Mouse (Mus musculus): ENCODE measurements around the gene Prkd2. TPM values are rescaled to one million over a fixed set of nuclear protein-coding genes. Genes with fewer than 3 reads are reported as not detected.

The Prkd2 gene
- polyA plus RNA-seq, 1 experiment from 2014 or later = 15.0 TPM

DNA sequence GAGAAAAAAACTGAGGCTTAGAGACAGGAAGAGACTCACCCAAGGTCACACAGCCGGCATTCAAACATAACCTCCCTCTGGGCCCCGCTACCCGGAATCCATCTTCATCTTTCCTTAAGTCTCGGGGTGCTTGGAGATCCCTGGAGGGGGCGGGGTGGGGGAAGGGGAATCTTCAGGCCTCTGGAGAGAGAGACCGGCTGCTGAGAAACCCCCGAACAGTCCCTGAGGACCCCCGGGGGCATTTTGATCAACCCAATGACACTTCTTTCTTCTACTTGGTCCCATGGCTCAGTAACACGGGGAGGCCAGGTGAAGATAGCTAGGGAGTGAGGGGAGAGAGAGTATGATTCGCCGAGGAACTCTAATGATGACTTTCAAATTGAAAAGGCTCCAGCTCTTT lies 33.3 kb downstream of the Prkd2 start:
- H3K9me3 ChIP-seq (replicated peaks) = no peaks in the 10 kb centered on the region
- H3K27me3 ChIP-seq (ENCODE audit: low read depth, poor library complexity, severe bottlenecking) = no peaks in the 10 kb centered on the region
- peak; percentile 58 for DNase-seq (ENCODE audit: low spot score)
- H3K4me3 ChIP-seq = peak overlapping the region; percentile 94
- H3K4me1 ChIP-seq = peaks cover 43% of the 10 kb centered on the region
- peaks cover 44% of the 10 kb centered on the region for H3K36me3 ChIP-seq
- peak overlapping the region; percentile 96 for H3K27ac ChIP-seq
- 1% methylated on average over 11 of the region's 11 CpGs for WGBS

DNA sequence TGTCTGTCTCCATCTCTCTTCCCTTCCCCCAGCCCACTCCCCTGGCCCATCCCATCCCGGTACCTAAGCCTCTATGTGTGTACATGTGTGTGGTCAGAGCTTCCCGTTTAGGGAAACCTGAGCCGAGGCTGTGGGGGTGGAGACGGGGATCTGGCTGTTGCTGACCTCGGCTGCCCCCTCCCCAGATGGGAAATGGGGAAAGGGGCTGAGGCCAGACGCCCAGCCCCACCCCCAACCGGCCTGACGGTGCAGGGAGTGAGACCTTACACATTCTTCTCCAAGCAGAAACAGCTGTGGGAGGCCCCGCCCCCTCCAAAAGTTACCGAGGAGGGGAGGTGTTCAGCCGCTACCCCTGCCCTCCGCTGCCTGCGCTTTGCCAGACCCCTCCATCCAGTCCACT lies 33.9 kb downstream of the Prkd2 start:
- no peaks in the 10 kb centered on the region for H3K27me3 ChIP-seq (ENCODE audit: low read depth, poor library complexity, severe bottlenecking)
- peak overlapping the region; percentile 94 for H3K4me3 ChIP-seq
- H3K36me3 ChIP-seq = peaks cover 44% of the 10 kb centered on the region
- WGBS = under 1% methylated on average over 13 of the region's 13 CpGs
- no peaks in the 10 kb centered on the region for H3K9me3 ChIP-seq (replicated peaks)
- H3K27ac ChIP-seq = peak overlapping the region; percentile 96
- H3K4me1 ChIP-seq = peaks cover 47% of the 10 kb centered on the region
- DNase-seq (ENCODE audit: low spot score) = peak; percentile 97

DNA sequence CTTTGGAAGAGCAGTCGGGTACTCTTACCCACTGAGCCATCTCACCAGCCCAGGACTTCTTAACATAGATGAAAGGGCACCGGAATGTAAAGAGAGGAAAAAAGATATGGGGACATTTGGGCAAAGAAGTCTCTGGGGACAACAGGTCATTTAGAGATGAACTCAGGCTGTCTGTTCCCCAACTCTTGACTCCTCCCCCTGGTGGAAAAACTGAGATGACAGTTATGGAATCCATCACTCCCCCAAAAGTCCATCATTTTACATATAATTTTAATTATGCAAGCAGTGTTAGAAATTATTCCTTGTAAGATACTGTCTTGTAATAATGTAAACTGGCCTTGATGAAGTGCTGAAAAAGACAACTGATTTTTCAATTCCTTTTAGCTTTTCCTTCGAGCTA lies 35.0 kb downstream of the Prkd2 start:
- 91% methylated on average over 3 of the region's 3 CpGs for WGBS
- 0 out of 2 replicates have a peak overlapping the region, but pooled peaks have one; percentile 96 for H3K27ac ChIP-seq
- no peaks in the 10 kb centered on the region for H3K9me3 ChIP-seq (replicated peaks)
- peaks cover 45% of the 10 kb centered on the region for H3K36me3 ChIP-seq
- DNase-seq (ENCODE audit: low spot score) = no peak
- peaks cover 47% of the 10 kb centered on the region for H3K4me1 ChIP-seq
- no peaks in the 10 kb centered on the region for H3K27me3 ChIP-seq (ENCODE audit: low read depth, poor library complexity, severe bottlenecking)
- H3K4me3 ChIP-seq = no peak overlapping the region

DNA sequence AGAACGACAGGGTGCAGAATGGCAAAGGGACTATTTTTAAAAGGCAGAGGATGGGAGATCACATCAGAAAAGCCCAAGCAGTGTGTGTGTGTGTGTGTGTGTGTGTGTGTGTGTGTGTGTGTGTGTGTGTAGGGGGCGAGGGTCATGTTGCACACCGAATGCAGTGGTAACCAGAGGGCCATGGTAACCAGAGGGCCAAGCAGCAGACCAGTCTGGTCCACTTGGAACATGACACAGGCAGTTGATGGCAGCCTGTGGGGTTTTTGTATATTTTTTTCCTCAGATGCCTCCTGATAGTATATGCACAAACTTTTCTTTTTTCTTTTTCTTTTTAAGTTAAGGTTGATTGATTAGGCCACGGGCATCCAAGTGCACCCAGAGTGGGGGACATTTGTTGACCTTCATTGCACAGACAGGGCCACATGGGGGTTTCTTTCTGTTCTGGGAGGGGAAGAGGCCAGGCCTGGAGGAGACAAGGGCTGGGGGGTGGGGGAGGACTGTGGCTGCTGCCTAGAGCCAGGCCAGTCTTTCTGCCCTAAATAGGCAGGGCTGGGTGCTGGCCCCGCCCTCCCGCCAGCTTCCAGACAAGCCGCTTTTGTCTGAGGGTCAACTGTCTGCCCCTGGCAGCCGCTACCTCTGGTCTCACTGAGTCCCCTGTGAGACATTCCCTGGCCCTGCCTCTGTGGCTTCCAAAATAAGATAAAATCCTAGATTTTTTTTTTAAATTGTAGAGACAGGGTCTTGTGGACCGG lies 37.3 kb downstream of the Prkd2 start:
- Histone ChIP-seq H3K4me3 (peak overlapping the region; percentile 30), H3K27ac (peak overlapping the region; percentile 96), H3K27me3 (ENCODE audit: low read depth, poor library complexity, severe bottlenecking) (peaks cover 12% of the 10 kb centered on the region; the same call in 1 of the 2 replicates), H3K4me1 (peaks cover 54% of the 10 kb centered on the region), H3K9me3 (replicated peaks) (peaks cover 4% of the 10 kb centered on the region), H3K36me3 (peaks cover 67% of the 10 kb centered on the region)
- 19% methylated on average over 9 of the region's 9 CpGs for WGBS
- DNase-seq (ENCODE audit: low spot score) = peak; percentile 88

DNA sequence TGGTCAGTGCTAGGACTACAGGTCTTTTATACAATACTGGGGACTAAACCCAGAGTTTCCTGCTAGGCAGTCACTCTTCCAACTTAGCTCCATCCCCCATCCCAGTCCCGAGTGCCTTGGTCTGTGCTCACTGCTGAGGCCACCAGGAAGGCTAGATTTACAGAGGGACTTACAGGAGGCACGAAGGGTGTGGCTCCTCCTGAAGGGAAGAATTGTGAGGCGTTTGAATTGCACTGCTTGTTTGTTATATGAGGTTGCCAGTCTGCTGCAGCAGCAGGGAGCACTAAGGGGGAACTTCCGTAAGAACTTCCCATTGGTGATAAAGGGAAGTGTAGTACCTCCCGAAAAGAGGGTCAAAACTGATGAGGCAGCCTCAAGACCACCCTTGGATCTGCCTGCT lies 37.9 kb downstream of the Prkd2 start:
- 17% methylated on average over 5 of the region's 5 CpGs for WGBS
- Histone ChIP-seq H3K9me3 (replicated peaks) (peaks cover 9% of the 10 kb centered on the region), H3K27ac (peak overlapping the region; percentile 96), H3K4me3 (peak overlapping the region; percentile 30), H3K4me1 (peaks cover 56% of the 10 kb centered on the region), H3K36me3 (peaks cover 74% of the 10 kb centered on the region), H3K27me3 (ENCODE audit: low read depth, poor library complexity, severe bottlenecking) (peaks cover 19% of the 10 kb centered on the region)
- no peak for DNase-seq (ENCODE audit: low spot score)

DNA sequence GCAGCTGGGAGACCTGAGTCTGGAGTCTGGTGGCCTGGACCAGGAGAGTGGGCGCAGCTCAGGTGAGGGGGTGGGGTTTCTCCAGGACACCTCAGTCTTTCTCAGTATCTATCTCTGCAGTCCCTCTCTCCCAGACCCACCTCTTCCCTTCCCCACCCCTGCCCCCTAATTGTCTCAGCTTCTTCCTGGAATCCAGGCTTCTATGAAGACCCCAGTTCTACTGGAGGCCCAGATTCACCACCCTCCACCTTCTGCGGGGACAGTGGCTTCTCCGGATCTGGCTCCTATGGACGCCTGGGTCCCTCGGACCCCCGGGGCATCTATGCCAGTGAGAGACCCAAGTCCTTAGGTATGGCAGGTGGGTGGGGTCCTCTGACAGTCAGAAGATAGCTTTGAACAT lies 40.5 kb downstream of the Prkd2 start:
- H3K36me3 ChIP-seq = peaks cover 93% of the 10 kb centered on the region

DNA sequence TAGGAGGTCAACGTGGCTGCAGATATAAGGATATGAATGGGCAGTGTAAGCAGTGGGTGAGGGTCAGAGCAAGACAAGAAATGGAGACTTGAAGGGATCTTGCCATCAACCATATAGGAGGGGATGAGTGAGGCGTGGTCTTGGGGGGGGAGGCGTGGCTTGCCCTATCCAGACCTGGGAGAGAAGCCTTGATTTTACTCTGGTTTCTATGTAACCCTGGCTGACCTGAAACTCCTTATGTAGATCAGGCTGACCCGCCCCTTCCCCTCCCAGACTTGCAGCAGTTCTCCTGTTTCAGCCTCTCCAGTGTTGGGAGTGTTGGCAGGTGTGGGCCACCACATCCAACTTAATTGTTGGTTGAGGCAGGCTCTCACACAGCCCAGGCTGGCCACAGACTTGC lies 41.6 kb downstream of the Prkd2 start:
- no peak overlapping the region for H3K4me3 ChIP-seq

More for the DNA sequence above, 40.5 kb downstream of the Prkd2 start:
- Histone ChIP-seq H3K4me1 (peaks cover 39% of the 10 kb centered on the region), H3K9me3 (replicated peaks) (peaks cover 18% of the 10 kb centered on the region), H3K27me3 (ENCODE audit: low read depth, poor library complexity, severe bottlenecking) (peaks cover 31% of the 10 kb centered on the region), H3K4me3 (no peak overlapping the region), H3K27ac (no peak overlapping the region)
- no peak for DNase-seq (ENCODE audit: low spot score)
- 94% methylated on average over 6 of the region's 6 CpGs for WGBS

DNA sequence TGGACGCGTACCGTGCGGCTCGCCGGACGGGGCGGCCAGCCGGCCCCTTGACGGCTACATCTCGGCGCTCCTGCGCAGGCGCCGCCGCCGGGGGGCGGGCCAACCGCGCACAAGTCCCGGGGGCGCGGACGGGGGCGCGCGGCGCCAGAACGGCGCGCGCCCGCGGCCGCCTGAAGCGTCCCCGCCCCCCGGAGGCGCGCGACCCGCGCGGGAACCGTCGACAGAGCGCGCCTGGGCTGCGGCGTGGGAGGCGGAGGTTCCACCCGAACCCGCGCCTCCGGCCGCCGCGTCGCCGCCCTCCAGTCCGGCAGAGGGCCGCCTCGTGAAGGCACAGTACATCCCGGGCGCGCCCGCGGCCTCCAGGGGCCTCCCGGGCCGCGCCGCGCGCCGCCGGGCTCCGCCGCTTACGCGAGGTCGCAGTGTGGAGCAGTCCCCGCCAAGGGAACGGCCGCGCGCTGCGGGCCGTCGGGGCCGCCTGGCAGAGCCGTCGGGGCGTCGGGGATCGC lies 42.6 kb downstream of the Prkd2 start:
- DNase-seq (ENCODE audit: low spot score) = no peak
- peak overlapping the region; percentile 80 for H3K27ac ChIP-seq
- 25% methylated on average over 95 of the region's 95 CpGs for WGBS
- H3K9me3 ChIP-seq (replicated peaks) = peaks cover 18% of the 10 kb centered on the region
- H3K4me1 ChIP-seq = peaks cover 32% of the 10 kb centered on the region
- H3K4me3 ChIP-seq = peak overlapping the region; percentile 29
- peaks cover 92% of the 10 kb centered on the region for H3K36me3 ChIP-seq
- H3K27me3 ChIP-seq (ENCODE audit: low read depth, poor library complexity, severe bottlenecking) = peaks cover 31% of the 10 kb centered on the region

More for the DNA sequence above, 41.6 kb downstream of the Prkd2 start:
- Histone ChIP-seq H3K9me3 (replicated peaks) (peaks cover 18% of the 10 kb centered on the region), H3K36me3 (peaks cover 91% of the 10 kb centered on the region), H3K27me3 (ENCODE audit: low read depth, poor library complexity, severe bottlenecking) (peaks cover 31% of the 10 kb centered on the region), H3K27ac (peak overlapping the region; percentile 15; the same call in 1 of the 2 replicates), H3K4me1 (peaks cover 38% of the 10 kb centered on the region)
- 54% methylated on average over 4 of the region's 4 CpGs for WGBS
- no peak for DNase-seq (ENCODE audit: low spot score)

DNA sequence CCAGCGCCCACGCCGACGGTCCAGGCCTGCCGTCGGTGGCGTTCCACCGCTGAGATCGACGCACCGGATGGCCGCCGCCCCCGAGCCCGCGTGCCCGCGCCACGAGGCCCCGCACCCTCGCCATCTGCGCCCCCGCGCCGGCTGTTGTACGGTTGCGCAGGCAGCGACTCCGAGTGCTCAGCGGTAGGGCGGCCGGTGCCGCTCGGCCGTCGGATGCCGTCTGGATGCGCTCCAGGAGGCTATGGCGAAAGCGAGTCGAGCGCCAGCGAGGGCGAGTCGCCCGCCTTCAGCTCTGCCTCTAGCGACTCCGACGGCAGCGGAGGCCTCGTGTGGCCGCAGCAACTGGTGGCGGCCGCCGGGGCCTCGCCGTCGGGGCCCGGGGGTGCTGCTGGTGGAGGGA lies 43.2 kb downstream of the Prkd2 start:
- H3K4me1 ChIP-seq = peaks cover 32% of the 10 kb centered on the region

DNA sequence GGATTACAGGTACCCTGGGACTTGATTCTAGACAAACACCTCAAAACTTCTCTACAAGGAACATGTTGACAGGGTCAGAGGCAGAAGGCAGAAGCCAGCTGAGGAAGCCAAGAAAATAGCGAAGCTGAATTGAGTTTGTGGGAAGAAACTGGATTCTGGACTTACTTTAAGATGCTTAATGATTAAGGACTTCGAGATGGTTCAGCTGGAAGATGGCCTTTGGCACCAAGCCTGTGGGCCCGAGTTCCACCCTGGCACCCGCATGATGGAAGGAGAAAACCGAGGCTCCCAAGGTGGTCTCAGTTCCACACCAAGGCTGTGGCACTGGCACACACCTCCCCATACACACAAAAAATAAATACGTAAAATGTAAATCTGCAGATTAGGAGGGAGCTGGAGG lies 47.8 kb downstream of the Prkd2 start:
- H3K27ac ChIP-seq = peak overlapping the region; percentile 94
- peaks cover 42% of the 10 kb centered on the region for H3K36me3 ChIP-seq
- no peak for DNase-seq (ENCODE audit: low spot score)
- peaks cover 35% of the 10 kb centered on the region for H3K27me3 ChIP-seq (ENCODE audit: low read depth, poor library complexity, severe bottlenecking)
- peaks cover 9% of the 10 kb centered on the region for H3K9me3 ChIP-seq (replicated peaks)
- peak overlapping the region; percentile 53 for H3K4me3 ChIP-seq
- WGBS = 13% methylated on average over 6 of the region's 6 CpGs
- peaks cover 61% of the 10 kb centered on the region for H3K4me1 ChIP-seq

More for the DNA sequence above, 43.2 kb downstream of the Prkd2 start:
- peaks cover 31% of the 10 kb centered on the region for H3K27me3 ChIP-seq (ENCODE audit: low read depth, poor library complexity, severe bottlenecking)
- no peak for DNase-seq (ENCODE audit: low spot score)
- 49% methylated on average over 59 of the region's 59 CpGs for WGBS
- peaks cover 88% of the 10 kb centered on the region for H3K36me3 ChIP-seq
- peaks cover 18% of the 10 kb centered on the region for H3K9me3 ChIP-seq (replicated peaks)
- H3K4me3 ChIP-seq = peak overlapping the region; percentile 29
- peak overlapping the region; percentile 80 for H3K27ac ChIP-seq

DNA sequence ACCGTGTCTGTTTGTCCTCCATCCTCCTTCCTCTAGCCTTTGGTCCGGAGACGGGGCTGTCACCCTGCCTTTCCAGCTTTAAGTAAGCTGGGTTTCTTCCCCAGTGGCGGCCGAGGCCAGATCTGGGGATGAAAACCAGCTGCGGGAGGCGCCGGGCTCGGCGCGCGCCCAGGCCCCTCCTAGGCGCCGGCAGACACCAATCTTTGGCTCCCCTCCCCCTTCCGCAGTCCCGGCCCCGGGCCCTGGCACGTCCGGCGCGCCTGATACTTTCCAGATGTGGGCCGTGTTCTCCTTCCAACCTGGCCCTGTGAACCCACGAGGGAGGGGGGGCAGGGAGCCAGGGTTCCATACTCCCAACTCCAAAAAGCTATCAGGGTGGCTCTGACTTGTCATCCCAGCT lies 48.2 kb downstream of the Prkd2 start:
- under 1% methylated on average over 23 of the region's 23 CpGs for WGBS
- peak overlapping the region; percentile 53 for H3K4me3 ChIP-seq
- peaks cover 37% of the 10 kb centered on the region for H3K36me3 ChIP-seq
- H3K27ac ChIP-seq = peak overlapping the region; percentile 94
- H3K27me3 ChIP-seq (ENCODE audit: low read depth, poor library complexity, severe bottlenecking) = peaks cover 30% of the 10 kb centered on the region
- peaks cover 5% of the 10 kb centered on the region for H3K9me3 ChIP-seq (replicated peaks)
- peak; percentile 99 for DNase-seq (ENCODE audit: low spot score)
- peaks cover 62% of the 10 kb centered on the region for H3K4me1 ChIP-seq

DNA sequence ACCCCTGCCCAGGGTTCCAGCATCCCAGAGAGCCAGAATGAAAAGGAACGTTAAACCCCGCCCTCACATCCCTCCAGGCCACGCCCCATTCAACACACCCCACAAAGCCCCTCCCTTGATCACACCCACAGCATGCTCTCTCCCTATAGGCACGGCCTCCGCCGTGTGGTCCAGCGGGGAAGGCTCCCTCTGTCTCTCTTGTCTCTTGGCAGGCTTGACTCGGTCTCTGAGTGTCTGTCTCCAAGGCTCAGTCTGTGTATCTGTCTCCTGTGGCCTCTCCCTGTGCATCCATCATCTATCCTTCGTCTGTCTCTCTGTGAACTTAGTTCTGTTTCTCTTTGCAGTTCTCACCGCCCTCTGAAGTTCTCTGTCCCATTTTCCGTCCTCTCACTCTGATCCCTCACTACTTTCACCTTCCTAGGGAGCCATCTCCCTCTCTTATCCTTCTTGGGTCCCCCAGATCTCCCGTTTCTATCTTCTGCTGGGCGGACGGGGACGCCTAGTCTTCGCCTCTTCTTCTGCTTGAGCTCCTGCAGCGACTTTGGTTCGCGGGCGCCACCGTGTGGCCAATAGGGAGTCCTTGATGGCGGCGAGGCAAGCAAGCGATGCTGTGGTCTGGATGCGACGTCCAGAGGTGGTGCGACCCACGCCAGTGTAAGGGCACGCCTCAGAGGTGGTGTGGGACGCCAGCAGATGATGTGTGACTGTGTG lies 49.1 kb downstream of the Prkd2 start, which contains the start of gene Gng8:
Gene Gng8 (plus strand): TSS at position 146 of the 711 bp plus-strand sequence.
- H3K27ac ChIP-seq = peak within 1 kb of the TSS; percentile 94
- peaks cover 22% of the 10 kb centered on the region for H3K27me3 ChIP-seq (ENCODE audit: low read depth, poor library complexity, severe bottlenecking)
- peaks cover 37% of the 10 kb centered on the region for H3K36me3 ChIP-seq
- peak; percentile 97 for DNase-seq (ENCODE audit: low spot score)
- peak within 1 kb of the TSS; percentile 53 for H3K4me3 ChIP-seq
- H3K9me3 ChIP-seq (replicated peaks) = no peaks in the 10 kb centered on the region; the same call in 1 of the 2 replicates
- WGBS = under 1% methylated on average over 30 of the region's 30 CpGs
- peaks cover 62% of the 10 kb centered on the region for H3K4me1 ChIP-seq

DNA sequence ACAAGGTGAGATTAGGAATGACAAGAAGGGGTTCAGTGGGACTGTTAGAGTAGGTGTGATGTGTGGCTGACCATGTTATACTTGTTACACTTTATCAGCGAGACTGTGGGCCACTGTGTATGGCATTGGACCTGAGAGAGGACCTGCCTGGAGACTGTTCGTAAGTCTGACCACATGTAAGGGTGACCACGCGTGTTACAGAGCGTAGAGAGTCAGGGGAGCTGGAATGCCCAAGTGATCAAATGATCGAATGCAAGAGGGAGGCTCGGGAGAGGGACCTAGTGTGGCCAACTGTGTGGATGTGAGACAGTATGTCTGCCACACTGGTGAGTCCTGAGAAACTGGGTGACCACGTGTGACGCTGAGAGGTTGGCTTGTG lies 49.6 kb downstream of the Prkd2 start:
- Histone ChIP-seq H3K27ac (peak overlapping the region; percentile 94), H3K36me3 (peaks cover 37% of the 10 kb centered on the region), H3K27me3 (ENCODE audit: low read depth, poor library complexity, severe bottlenecking) (peaks cover 22% of the 10 kb centered on the region), H3K9me3 (replicated peaks) (no peaks in the 10 kb centered on the region; the same call in 1 of the 2 replicates), H3K4me1 (peaks cover 62% of the 10 kb centered on the region), H3K4me3 (peak overlapping the region; percentile 53)
- no peak for DNase-seq (ENCODE audit: low spot score)
- whole genome bisulfite sequencing = 46% methylated on average over 9 of the region's 9 CpGs
